Mouse (Mus musculus): ENCODE data around the gene Ranbp10. TPM values are rescaled to one million over a fixed set of nuclear protein-coding genes. Genes with fewer than 3 reads are reported as not detected.

The Ranbp10 gene
- polyA plus RNA-seq, 1 experiment from 2014 or later: 14.1 TPM

DNA sequence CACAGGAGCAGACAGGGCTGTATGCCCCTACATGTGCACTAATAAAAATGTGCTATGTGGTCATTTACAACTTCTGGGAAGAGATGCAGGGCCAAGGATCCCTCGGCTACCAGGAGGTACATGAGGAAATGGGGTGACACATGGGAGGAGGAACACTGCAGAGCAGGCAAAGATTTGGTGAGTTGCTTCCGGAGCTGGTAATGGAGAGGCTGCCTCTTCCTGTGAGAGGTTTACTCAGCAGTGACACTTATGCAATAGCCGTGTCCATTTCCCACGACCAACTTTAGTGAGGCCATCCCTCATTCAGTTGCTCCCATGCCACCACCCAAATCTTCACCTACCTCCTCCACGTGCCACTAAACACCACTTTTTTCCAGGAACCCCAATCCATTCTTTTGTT is 46.9 kb downstream of the Ranbp10 start:
- no peak overlapping the region for H3K4me3 ChIP-seq (replicated peaks; ENCODE audit: low read length)
- no peak for ATAC-seq (ENCODE audit: insufficient read depth, low FRiP score)
- no peak overlapping the region for H3K27ac ChIP-seq (ENCODE audit: low read length)
- peaks cover 9% of the 10 kb centered on the region; the same call in 1 of the 2 replicates for H3K36me3 ChIP-seq (ENCODE audit: control insufficient read depth, insufficient read depth, low read length)
- H3K4me2 ChIP-seq (ENCODE audit: low read depth, low read length): no peak overlapping the region
- no peaks in the 10 kb centered on the region for H3K9me3 ChIP-seq (replicated peaks; ENCODE audit: control insufficient read depth, low read length)
- no peaks in the 10 kb centered on the region for H3K27me3 ChIP-seq (ENCODE audit: control insufficient read depth, insufficient read depth, low read length)
- H3K9ac ChIP-seq (ENCODE audit: low read length): no peak overlapping the region
- H3K4me1 ChIP-seq (ENCODE audit: control insufficient read depth, insufficient read depth, low read length): no peaks in the 10 kb centered on the region
- 89% methylated on average over 5 of the region's 5 CpGs for WGBS

DNA sequence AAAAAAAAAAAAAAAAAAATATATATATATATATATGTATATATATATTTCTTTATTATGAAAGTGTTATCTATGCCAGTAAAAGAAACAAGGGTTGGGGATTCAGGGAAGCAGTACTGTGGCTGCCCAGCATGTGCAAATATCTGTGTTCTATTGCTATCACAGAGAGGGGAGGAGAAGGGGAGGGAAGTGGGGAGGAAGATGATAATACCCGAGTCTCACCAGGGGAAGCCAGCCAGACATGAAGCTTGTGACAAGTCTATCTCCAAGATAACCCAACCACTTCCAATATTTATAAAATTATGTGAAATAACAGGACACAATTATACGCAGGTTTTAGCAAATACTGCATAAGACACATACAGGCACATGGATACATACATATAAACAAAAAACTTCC is 49.3 kb downstream of the Ranbp10 start:
- Histone ChIP-seq H3K9ac (ENCODE audit: low read length) (no peak overlapping the region), H3K4me3 (replicated peaks; ENCODE audit: low read length) (no peak overlapping the region), H3K36me3 (ENCODE audit: control insufficient read depth, insufficient read depth, low read length) (peaks cover 26% of the 10 kb centered on the region), H3K27ac (ENCODE audit: low read length) (no peak overlapping the region), H3K4me2 (ENCODE audit: low read depth, low read length) (no peak overlapping the region), H3K9me3 (replicated peaks; ENCODE audit: control insufficient read depth, low read length) (no peaks in the 10 kb centered on the region), H3K4me1 (ENCODE audit: control insufficient read depth, insufficient read depth, low read length) (no peaks in the 10 kb centered on the region), H3K27me3 (ENCODE audit: control insufficient read depth, insufficient read depth, low read length) (no peaks in the 10 kb centered on the region)
- WGBS: 88% methylated on average over 2 of the region's 2 CpGs
- ATAC-seq (ENCODE audit: insufficient read depth, low FRiP score): no peak

DNA sequence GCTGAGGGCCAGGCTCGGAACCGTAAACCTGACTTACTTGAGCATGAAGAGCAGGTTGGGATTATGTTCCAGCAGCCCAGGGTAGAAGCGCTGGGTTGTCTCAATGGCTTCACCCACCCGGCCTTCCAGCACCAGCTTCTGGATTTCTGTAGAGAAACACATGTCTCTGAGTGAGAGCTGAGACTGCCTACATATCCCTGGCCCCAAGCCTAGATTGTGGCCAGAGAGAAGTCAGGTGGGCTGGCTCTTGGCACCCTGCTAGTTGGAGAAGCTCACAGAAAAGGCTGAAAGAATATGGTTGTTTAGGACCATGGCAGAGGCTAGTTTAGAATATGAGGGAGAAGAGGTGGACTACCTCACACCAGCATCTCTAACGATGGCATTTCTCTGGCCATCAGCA is 52.7 kb downstream of the Ranbp10 start:
- 95% methylated on average over 5 of the region's 5 CpGs for WGBS

DNA sequence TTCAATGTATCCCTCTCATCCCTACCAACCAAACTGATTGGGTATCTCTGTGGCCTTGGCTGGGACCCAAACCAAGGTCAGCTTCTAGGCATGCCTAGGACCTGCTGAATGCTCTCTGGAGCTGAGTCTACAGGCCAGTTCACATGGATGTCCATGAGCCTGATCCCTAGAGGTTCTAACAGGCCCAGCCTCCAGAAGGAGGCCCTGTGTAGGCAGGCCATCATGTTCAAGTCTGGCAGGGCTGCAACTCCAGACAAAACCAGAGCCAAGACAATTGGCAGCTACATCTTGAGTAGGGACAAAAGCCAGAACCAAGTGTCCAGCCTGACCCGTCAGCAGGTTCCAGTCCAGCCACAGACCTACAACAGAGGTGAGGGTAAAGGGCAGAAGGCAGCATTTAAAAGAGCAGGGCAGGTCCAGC is 53.7 kb downstream of the Ranbp10 start:
- H3K27me3 ChIP-seq (ENCODE audit: control insufficient read depth, insufficient read depth, low read length): no peaks in the 10 kb centered on the region
- WGBS: 96% methylated on average over 1 of the region's 1 CpGs
- no peaks in the 10 kb centered on the region for H3K4me1 ChIP-seq (ENCODE audit: control insufficient read depth, insufficient read depth, low read length)
- no peak overlapping the region for H3K27ac ChIP-seq (ENCODE audit: low read length)
- no peak overlapping the region for H3K4me2 ChIP-seq (ENCODE audit: low read depth, low read length)
- no peak overlapping the region for H3K9ac ChIP-seq (ENCODE audit: low read length)
- no peak overlapping the region for H3K4me3 ChIP-seq (replicated peaks; ENCODE audit: low read length)
- peaks cover 29% of the 10 kb centered on the region for H3K36me3 ChIP-seq (ENCODE audit: control insufficient read depth, insufficient read depth, low read length)
- ATAC-seq (ENCODE audit: insufficient read depth, low FRiP score): no peak
- no peaks in the 10 kb centered on the region for H3K9me3 ChIP-seq (replicated peaks; ENCODE audit: control insufficient read depth, low read length)

More for the DNA sequence above, 52.7 kb downstream of the Ranbp10 start:
- Histone ChIP-seq H3K27me3 (ENCODE audit: control insufficient read depth, insufficient read depth, low read length) (no peaks in the 10 kb centered on the region), H3K9me3 (replicated peaks; ENCODE audit: control insufficient read depth, low read length) (no peaks in the 10 kb centered on the region), H3K9ac (ENCODE audit: low read length) (no peak overlapping the region), H3K4me2 (ENCODE audit: low read depth, low read length) (no peak overlapping the region), H3K4me1 (ENCODE audit: control insufficient read depth, insufficient read depth, low read length) (no peaks in the 10 kb centered on the region), H3K4me3 (replicated peaks; ENCODE audit: low read length) (no peak overlapping the region), H3K27ac (ENCODE audit: low read length) (no peak overlapping the region), H3K36me3 (ENCODE audit: control insufficient read depth, insufficient read depth, low read length) (peaks cover 33% of the 10 kb centered on the region)
- no peak for ATAC-seq (ENCODE audit: insufficient read depth, low FRiP score)

DNA sequence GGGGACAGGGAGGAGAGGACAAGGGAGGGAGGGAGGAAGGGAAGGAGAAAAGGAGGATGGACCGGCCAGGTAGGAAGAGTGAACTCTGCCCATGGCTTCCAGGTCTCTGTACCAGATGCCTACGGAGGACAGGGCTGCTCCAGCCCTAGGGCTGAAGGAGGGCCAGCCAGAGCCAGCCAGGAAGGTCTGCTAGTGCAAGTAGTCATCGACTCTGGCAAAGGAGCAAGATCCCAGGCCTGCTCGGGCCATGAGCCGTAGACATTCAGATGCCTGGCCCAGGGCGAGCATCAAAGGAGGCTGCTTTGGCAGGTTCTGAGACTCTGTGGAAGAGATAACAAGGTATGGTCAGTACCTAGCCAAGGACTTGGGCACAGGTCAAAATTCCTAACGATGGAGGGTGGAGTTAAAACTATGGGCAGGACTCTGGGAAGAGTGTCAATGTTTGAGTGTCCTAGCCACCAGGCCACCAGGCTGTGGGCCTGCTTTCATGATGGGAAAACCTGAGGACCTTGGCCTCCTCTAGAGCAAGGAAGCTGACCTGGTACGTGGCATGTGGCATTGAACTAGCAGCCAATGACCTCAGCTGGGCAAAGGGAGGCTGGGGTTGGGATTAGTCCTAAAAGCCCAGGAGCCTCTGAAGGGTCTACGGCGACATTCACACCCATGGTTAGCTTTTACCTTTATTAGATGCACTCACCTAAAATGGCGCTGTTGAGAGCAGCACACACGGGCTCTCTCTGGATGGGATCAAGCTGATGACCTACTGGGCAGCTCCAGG is 55.6 kb downstream of the Ranbp10 start:
- Histone ChIP-seq H3K9me3 (replicated peaks; ENCODE audit: control insufficient read depth, low read length) (no peaks in the 10 kb centered on the region), H3K4me1 (ENCODE audit: control insufficient read depth, insufficient read depth, low read length) (no peaks in the 10 kb centered on the region), H3K4me3 (replicated peaks; ENCODE audit: low read length) (no peak overlapping the region), H3K27ac (ENCODE audit: low read length) (no peak overlapping the region), H3K36me3 (ENCODE audit: control insufficient read depth, insufficient read depth, low read length) (peaks cover 26% of the 10 kb centered on the region), H3K4me2 (ENCODE audit: low read depth, low read length) (no peak overlapping the region), H3K27me3 (ENCODE audit: control insufficient read depth, insufficient read depth, low read length) (no peaks in the 10 kb centered on the region), H3K9ac (ENCODE audit: low read length) (no peak overlapping the region)
- ATAC-seq (ENCODE audit: insufficient read depth, low FRiP score): no peak
- 91% methylated on average over 12 of the region's 12 CpGs for WGBS

DNA sequence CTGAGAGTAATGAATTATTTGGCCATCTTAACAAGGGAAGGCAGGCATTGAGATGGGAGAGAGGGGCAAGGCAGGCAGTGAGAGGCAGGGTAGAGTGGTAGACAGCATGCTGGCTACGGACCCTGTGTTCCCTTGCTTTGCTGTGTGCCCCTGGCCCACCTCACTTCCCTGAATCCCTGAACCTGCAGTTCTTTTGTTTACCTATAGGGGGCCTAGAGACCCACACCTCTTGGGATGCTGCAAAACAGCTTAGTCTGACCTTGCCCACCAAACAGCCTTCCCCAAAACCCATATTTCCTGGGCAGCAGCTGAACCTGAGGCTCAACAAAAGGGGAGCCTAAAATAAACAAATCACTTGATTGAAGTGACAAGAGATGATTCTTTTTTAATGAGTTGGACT is 56.5 kb downstream of the Ranbp10 start:
- Histone ChIP-seq H3K9ac (ENCODE audit: low read length) (no peak overlapping the region), H3K9me3 (replicated peaks; ENCODE audit: control insufficient read depth, low read length) (no peaks in the 10 kb centered on the region), H3K36me3 (ENCODE audit: control insufficient read depth, insufficient read depth, low read length) (peaks cover 26% of the 10 kb centered on the region), H3K27me3 (ENCODE audit: control insufficient read depth, insufficient read depth, low read length) (no peaks in the 10 kb centered on the region), H3K4me1 (ENCODE audit: control insufficient read depth, insufficient read depth, low read length) (no peaks in the 10 kb centered on the region), H3K4me3 (replicated peaks; ENCODE audit: low read length) (no peak overlapping the region), H3K4me2 (ENCODE audit: low read depth, low read length) (no peak overlapping the region), H3K27ac (ENCODE audit: low read length) (no peak overlapping the region)
- WGBS: 83% methylated on average over 1 of the region's 1 CpGs
- ATAC-seq (ENCODE audit: insufficient read depth, low FRiP score): no peak

DNA sequence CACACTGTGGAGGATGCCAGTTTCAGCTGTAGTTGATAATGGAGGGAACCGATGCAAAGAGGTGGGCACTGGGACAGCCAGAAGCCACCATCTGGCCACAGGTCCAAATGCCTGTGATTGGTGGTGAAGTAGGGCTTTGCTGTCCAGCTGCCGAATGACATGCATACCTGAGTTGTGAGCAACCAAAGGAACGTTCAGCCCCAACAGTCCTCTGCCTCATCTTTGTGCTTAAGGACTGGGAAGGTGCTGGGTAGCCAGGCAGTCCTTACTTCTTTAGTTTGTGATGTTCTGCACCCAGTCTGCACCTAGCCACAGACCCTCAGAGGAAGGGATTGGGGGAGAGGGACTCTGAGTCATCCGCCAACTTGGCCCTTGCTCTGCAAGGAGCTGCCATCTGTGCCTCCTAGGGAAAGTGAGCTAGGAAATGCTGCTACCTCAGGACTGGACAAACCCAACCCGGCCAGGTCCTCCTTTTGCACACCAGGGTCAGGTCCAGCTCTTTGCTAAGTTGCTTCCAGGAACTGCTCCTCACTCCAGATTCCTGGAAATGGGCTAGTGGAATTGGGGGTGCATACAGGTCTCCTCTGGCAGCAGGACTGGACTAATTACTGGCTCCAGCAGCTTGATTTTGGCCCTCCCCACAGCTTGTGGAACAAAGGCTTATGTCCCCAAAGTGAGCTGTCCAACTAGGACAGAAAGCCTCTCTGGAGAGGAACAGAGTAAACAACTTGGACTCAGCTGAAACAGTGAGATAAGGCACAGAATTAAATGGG is 58.5 kb downstream of the Ranbp10 start:
- ATAC-seq (ENCODE audit: insufficient read depth, low FRiP score): no peak
- Histone ChIP-seq H3K9me3 (replicated peaks; ENCODE audit: control insufficient read depth, low read length) (no peaks in the 10 kb centered on the region), H3K4me1 (ENCODE audit: control insufficient read depth, insufficient read depth, low read length) (no peaks in the 10 kb centered on the region), H3K4me2 (ENCODE audit: low read depth, low read length) (no peak overlapping the region), H3K27ac (ENCODE audit: low read length) (no peak overlapping the region), H3K4me3 (replicated peaks; ENCODE audit: low read length) (no peak overlapping the region), H3K36me3 (ENCODE audit: control insufficient read depth, insufficient read depth, low read length) (peaks cover 16% of the 10 kb centered on the region; the same call in 1 of the 2 replicates), H3K27me3 (ENCODE audit: control insufficient read depth, insufficient read depth, low read length) (no peaks in the 10 kb centered on the region), H3K9ac (ENCODE audit: low read length) (no peak overlapping the region)
- WGBS: 90% methylated on average over 5 of the region's 5 CpGs

DNA sequence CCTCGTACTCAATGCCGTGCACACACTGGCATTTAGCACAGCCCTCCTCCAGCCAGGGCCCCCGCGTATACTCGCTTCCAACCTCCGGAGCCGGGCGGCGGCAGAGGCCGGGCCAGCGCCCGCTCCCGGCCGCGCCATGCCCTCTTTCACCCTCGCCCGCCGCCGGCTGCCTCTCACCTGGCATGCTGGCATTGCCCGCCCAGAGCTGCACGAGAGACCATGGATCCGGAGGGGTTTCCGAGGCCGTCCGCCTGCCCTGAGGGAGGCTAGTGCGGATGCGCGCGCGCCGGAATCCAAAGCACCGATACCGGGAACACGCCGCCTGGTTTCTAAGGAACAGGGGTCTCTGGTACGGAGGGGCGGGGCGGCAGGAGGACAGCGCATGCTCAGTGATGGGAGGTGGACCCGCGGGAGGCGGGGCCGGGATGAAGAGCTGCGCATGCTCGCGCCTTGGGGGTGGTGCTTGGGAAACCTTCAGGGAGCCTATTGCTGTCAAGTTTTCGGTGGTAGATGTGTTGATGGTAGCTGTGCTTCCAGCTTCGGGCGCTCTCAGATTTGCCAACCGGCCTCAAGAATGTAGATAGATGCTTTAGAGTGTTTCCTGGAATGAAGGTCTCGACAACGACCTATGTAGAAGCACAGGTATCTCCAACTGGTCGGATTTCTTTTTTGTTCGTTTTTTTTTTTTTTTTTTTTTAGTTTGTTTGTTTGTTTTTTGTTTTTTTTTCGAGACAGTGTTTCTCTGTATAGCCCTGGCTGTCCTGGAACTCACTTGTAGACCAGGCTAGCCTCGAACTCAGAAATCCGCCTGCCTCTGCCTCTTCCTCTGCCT is 68.7 kb downstream of the Ranbp10 start, which contains the start of gene Gfod2:
TSS of gene Gfod2 (minus strand) at position 388 of the 832 bp plus-strand sequence.
- Histone ChIP-seq H3K27me3 (ENCODE audit: control insufficient read depth, insufficient read depth, low read length) (no peaks in the 10 kb centered on the region), H3K4me2 (ENCODE audit: low read depth, low read length) (peak within 1 kb of the TSS; percentile 65), H3K36me3 (ENCODE audit: control insufficient read depth, insufficient read depth, low read length) (no peaks in the 10 kb centered on the region), H3K4me3 (replicated peaks; ENCODE audit: low read length) (peak within 1 kb of the TSS; percentile 82), H3K4me1 (ENCODE audit: control insufficient read depth, insufficient read depth, low read length) (no peaks in the 10 kb centered on the region; the same call in 1 of the 2 replicates), H3K9me3 (replicated peaks; ENCODE audit: control insufficient read depth, low read length) (no peaks in the 10 kb centered on the region), H3K9ac (ENCODE audit: low read length) (peak within 1 kb of the TSS; percentile 80), H3K27ac (ENCODE audit: low read length) (peak within 1 kb of the TSS; percentile 63; the same call in 1 of the 2 replicates)
- peak; percentile 98 for ATAC-seq (ENCODE audit: insufficient read depth, low FRiP score)
- WGBS: 2% methylated on average over 57 of the region's 57 CpGs

Data from stomach, embryonic 16.5 days (tissue).